ENCODE assay signal across 23 mouse cellular contexts in the genomic region with DNA sequence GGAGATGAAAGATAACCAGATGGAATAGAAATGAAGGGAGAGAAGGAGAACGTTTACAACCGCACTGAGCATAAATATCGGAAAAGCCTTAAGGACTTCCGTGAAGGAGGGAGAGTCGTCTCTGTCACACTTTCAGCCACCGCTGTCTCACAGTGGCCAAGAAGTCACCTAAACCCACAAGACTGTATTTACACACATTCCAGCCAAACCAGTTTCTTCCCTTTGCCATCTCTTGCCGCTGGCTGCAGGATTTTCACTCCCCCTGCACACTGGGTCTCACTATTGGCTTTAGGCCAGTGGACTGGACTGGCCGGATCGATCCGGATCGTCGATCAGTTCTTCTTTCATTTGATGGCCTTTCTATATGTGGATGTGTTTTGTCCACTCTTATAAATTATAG. TPM values are rescaled to one million over a fixed set of nuclear protein-coding genes. Genes with fewer than 3 reads are reported as not detected.
DNase-seq lines count a peak whose midpoint lies in the region; ATAC-seq lines count a peak whose summit lies in the region.
"Had no signal": no experiment of that assay in that cellular context is flagged by ENCODE, and none has a peak within 500 bp of the region (broad histone marks: within the 10 kb centered on the region; RNA-seq: fewer than 3 reads in every experiment).

No protein-coding gene starts in this region.

- H3K4me1 ChIP-seq in lung, embryonic 15.5 days: peaks cover 12% of the 10 kb centered on the region
- peaks cover 10% of the 10 kb centered on the region; the same call in 1 of the 2 replicates for H3K4me1 ChIP-seq in intestine, embryonic 15.5 days (replicated peaks)
- peaks cover 4% of the 10 kb centered on the region; the same call in 1 of the 2 replicates for H3K4me1 ChIP-seq in stomach, embryonic 15.5 days
- H3K4me1 ChIP-seq: forebrain, embryonic 13.5 days; liver, embryonic 15.5 days had no signal

- H3K9ac ChIP-seq in lung, embryonic 15.5 days: no peak overlapping the region
- H3K9ac ChIP-seq in intestine, embryonic 15.5 days: no peak overlapping the region
- H3K9ac ChIP-seq in stomach, embryonic 15.5 days: no peak overlapping the region
- H3K9ac ChIP-seq: forebrain, embryonic 13.5 days; hindbrain, embryonic 14.5 days; limb, embryonic 15.5 days; liver, embryonic 15.5 days; neural tube, embryonic 15.5 days had no signal

- H3K4me3 ChIP-seq in lung, embryonic 15.5 days: no peak overlapping the region
- no peak overlapping the region for H3K4me3 ChIP-seq in intestine, embryonic 15.5 days (replicated peaks)
- no peak overlapping the region for H3K4me3 ChIP-seq in stomach, embryonic 15.5 days (replicated peaks)
- H3K4me3 ChIP-seq: forebrain, embryonic 13.5 days; gastrocnemius, adult 2 months; limb, embryonic 15.5 days; liver, embryonic 15.5 days; midbrain, embryonic 10.5 days; neural tube, embryonic 15.5 days had no signal

- 41% methylated on average over 12 of the region's 12 CpGs for WGBS in lung, embryonic 15.5 days
- WGBS in intestine, embryonic 15.5 days: 54% methylated on average over 12 of the region's 12 CpGs
- WGBS in stomach, embryonic 15.5 days: 55% methylated on average over 12 of the region's 12 CpGs

- H3K9me3 ChIP-seq in lung, embryonic 15.5 days: no peaks in the 10 kb centered on the region
- no peaks in the 10 kb centered on the region for H3K9me3 ChIP-seq in intestine, embryonic 15.5 days
- no peaks in the 10 kb centered on the region for H3K9me3 ChIP-seq in stomach, embryonic 15.5 days
- H3K9me3 ChIP-seq: forebrain, embryonic 13.5 days; limb, embryonic 15.5 days; liver, embryonic 15.5 days; midbrain, embryonic 10.5 days; neural tube, embryonic 15.5 days had no signal

- peak overlapping the region; percentile 21; the same call in 1 of the 2 replicates for H3K4me2 ChIP-seq in lung, embryonic 15.5 days
- peak overlapping the region; percentile 28; the same call in 1 of the 2 replicates for H3K4me2 ChIP-seq in intestine, embryonic 15.5 days (replicated peaks)
- peak overlapping the region; percentile 32 for H3K4me2 ChIP-seq in stomach, embryonic 15.5 days
- H3K4me2 ChIP-seq: forebrain, embryonic 13.5 days; hindbrain, embryonic 14.5 days; limb, embryonic 15.5 days; liver, embryonic 15.5 days; neural tube, embryonic 15.5 days had no signal

- no peaks in the 10 kb centered on the region for H3K27me3 ChIP-seq in lung, embryonic 15.5 days
- H3K27me3 ChIP-seq in intestine, embryonic 15.5 days (replicated peaks): no peaks in the 10 kb centered on the region
- H3K27me3 ChIP-seq in stomach, embryonic 15.5 days (replicated peaks): no peaks in the 10 kb centered on the region
- H3K27me3 ChIP-seq: forebrain, embryonic 13.5 days; limb, embryonic 15.5 days; liver, embryonic 15.5 days; neural tube, embryonic 15.5 days had no signal

- DNase-seq in lung, postnatal 4 days: no peak
- DNase-seq in MN1 (ENCODE audit: low spot score): peak; percentile 16
- DNase-seq in cerebellum, adult 9-11 months: no peak
- no peak for DNase-seq in embryo, embryonic 11 days
- DNase-seq: adrenal gland, adult 8-10 months; B cell, adult 2 months; cerebellum, adult 18-20 months; cerebellum, postnatal 36 days; right cerebral cortex, adult 18-20 months; right cerebral cortex, postnatal 4 days; thymus, adult 18-20 months had no signal

- no peak overlapping the region for H3K27ac ChIP-seq in lung, embryonic 15.5 days
- H3K27ac ChIP-seq in intestine, embryonic 15.5 days: no peak overlapping the region
- H3K27ac ChIP-seq in stomach, embryonic 15.5 days: no peak overlapping the region
- H3K27ac ChIP-seq: forebrain, embryonic 13.5 days; gastrocnemius, adult 2 months; hindbrain, embryonic 14.5 days; limb, embryonic 15.5 days; liver, embryonic 15.5 days; midbrain, embryonic 10.5 days; neural tube, embryonic 15.5 days had no signal

- H3K36me3 ChIP-seq in lung, embryonic 15.5 days: no peaks in the 10 kb centered on the region
- no peaks in the 10 kb centered on the region for H3K36me3 ChIP-seq in intestine, embryonic 15.5 days
- H3K36me3 ChIP-seq in stomach, embryonic 15.5 days: no peaks in the 10 kb centered on the region
- H3K36me3 ChIP-seq: limb, embryonic 15.5 days; liver, embryonic 15.5 days; midbrain, embryonic 10.5 days; neural tube, embryonic 15.5 days had no signal

- ATAC-seq in lung, embryonic 15.5 days (ENCODE audit: borderline replicate concordance, extremely low read depth, low FRiP score, low TSS enrichment): no peak
- peak; percentile 49 for ATAC-seq in intestine, embryonic 15.5 days
- peak; percentile 58; the same call in 1 of the 2 replicates for ATAC-seq in stomach, embryonic 15.5 days (ENCODE audit: insufficient read depth, low FRiP score, low read depth)
- ATAC-seq: activated CD4-positive, CD25-positive, alpha-beta regulatory T cell, adult 4 months; forebrain, embryonic 13.5 days; inflammation-experienced regulatory T-cells, adult 6 months had no signal

RNA-seq across cellular contexts. Expression of a gene that starts 23.4 kb away (rescaled TPM):
- polyA plus RNA-seq in lung, embryonic 15.5 days (2015; fragmentation: Nextera tagmentation; extraction: Ambion mirVana): 10.9 and 11.0 TPM in 2 replicates
- 21.8 and 24.1 TPM in 2 replicates for polyA plus RNA-seq in intestine, embryonic 15.5 days (2015; fragmentation: Nextera tagmentation; extraction: Ambion mirVana)
- 17.0 and 17.5 TPM in 2 replicates for polyA plus RNA-seq in stomach, embryonic 15.5 days (2015; fragmentation: Nextera tagmentation; extraction: Ambion mirVana)
